Mouse (Mus musculus): ENCODE measurements around the gene Reps2. TPM values are rescaled to one million over a fixed set of nuclear protein-coding genes. Genes with fewer than 3 reads are reported as not detected.
A peak's percentile ranks its signal among the peaks of the same experiment; 100 is the strongest.

Gene Reps2
- polyA plus RNA-seq, 1 experiment from 2014 or later, result 0.80 TPM

- H3K4me1 ChIP-seq (replicated peaks; ENCODE audit: control insufficient read depth, insufficient read depth, low read length), result no peaks in the 10 kb centered on the region; the same call in 1 of the 2 replicates
- peak; percentile 91 for ATAC-seq (ENCODE audit: low read depth)
- no peaks in the 10 kb centered on the region for H3K9me3 ChIP-seq (ENCODE audit: control insufficient read depth, low read length)
- no peak overlapping the region for H3K4me3 ChIP-seq (ENCODE audit: low read length)
- WGBS, result 42% methylated on average over 6 of the region's 6 CpGs
- no peaks in the 10 kb centered on the region for H3K36me3 ChIP-seq (ENCODE audit: control insufficient read depth, insufficient read depth, low read length)
- no peak overlapping the region for H3K9ac ChIP-seq (ENCODE audit: low read length)
- no peaks in the 10 kb centered on the region; the same call in 1 of the 2 replicates for H3K27me3 ChIP-seq (ENCODE audit: control insufficient read depth, insufficient read depth, low read depth, low read length)
- 0 out of 2 replicates have a peak overlapping the region, but pooled peaks have one; percentile 22 for H3K4me2 ChIP-seq (ENCODE audit: low read depth, low read length)
- H3K27ac ChIP-seq (ENCODE audit: low read length), result no peak overlapping the region; the same call in none of the 2 replicates
Observed at GRCm38 (mm10) chrX:162556459-162556841, 87.0 kb downstream of the Reps2 start.

- H3K27me3 ChIP-seq (ENCODE audit: control insufficient read depth, insufficient read depth, low read depth, low read length), result no peaks in the 10 kb centered on the region; the same call in 1 of the 2 replicates
- H3K4me1 ChIP-seq (replicated peaks; ENCODE audit: control insufficient read depth, insufficient read depth, low read length), result no peaks in the 10 kb centered on the region; the same call in 1 of the 2 replicates
- no peak overlapping the region for H3K4me3 ChIP-seq (ENCODE audit: low read length)
- no peaks in the 10 kb centered on the region for H3K9me3 ChIP-seq (ENCODE audit: control insufficient read depth, low read length)
- peak; percentile 73 for ATAC-seq (ENCODE audit: low read depth)
- no peak overlapping the region for H3K4me2 ChIP-seq (ENCODE audit: low read depth, low read length)
- no peak overlapping the region for H3K9ac ChIP-seq (ENCODE audit: low read length)
- H3K36me3 ChIP-seq (ENCODE audit: control insufficient read depth, insufficient read depth, low read length), result no peaks in the 10 kb centered on the region
- WGBS, result 46% methylated on average over 1 of the region's 1 CpGs
- H3K27ac ChIP-seq (ENCODE audit: low read length), result peak overlapping the region; percentile 46; the same call in 1 of the 2 replicates
Observed at GRCm38 (mm10) chrX:162555729-162556458, 87.6 kb downstream of the Reps2 start.

- Histone ChIP-seq H3K9me3 (ENCODE audit: control insufficient read depth, low read length) (no peaks in the 10 kb centered on the region), H3K27ac (ENCODE audit: low read length) (no peak overlapping the region), H3K4me2 (ENCODE audit: low read depth, low read length) (no peak overlapping the region), H3K36me3 (ENCODE audit: control insufficient read depth, insufficient read depth, low read length) (no peaks in the 10 kb centered on the region), H3K9ac (ENCODE audit: low read length) (no peak overlapping the region), H3K4me1 (replicated peaks; ENCODE audit: control insufficient read depth, insufficient read depth, low read length) (no peaks in the 10 kb centered on the region; the same call in 1 of the 2 replicates), H3K27me3 (ENCODE audit: control insufficient read depth, insufficient read depth, low read depth, low read length) (no peaks in the 10 kb centered on the region; the same call in 1 of the 2 replicates), H3K4me3 (ENCODE audit: low read length) (no peak overlapping the region)
- 55% methylated on average over 3 of the region's 3 CpGs for WGBS
- no peak for ATAC-seq (ENCODE audit: low read depth)
Observed at GRCm38 (mm10) chrX:162554513-162554912, 88.9 kb downstream of the Reps2 start.

- no peak for ATAC-seq (ENCODE audit: low read depth)
- no peak overlapping the region for H3K27ac ChIP-seq (ENCODE audit: low read length)
- H3K36me3 ChIP-seq (ENCODE audit: control insufficient read depth, insufficient read depth, low read length), result no peaks in the 10 kb centered on the region
- H3K27me3 ChIP-seq (ENCODE audit: control insufficient read depth, insufficient read depth, low read depth, low read length), result no peaks in the 10 kb centered on the region; the same call in 1 of the 2 replicates
- H3K4me3 ChIP-seq (ENCODE audit: low read length), result no peak overlapping the region
- no peaks in the 10 kb centered on the region; the same call in 1 of the 2 replicates for H3K4me1 ChIP-seq (replicated peaks; ENCODE audit: control insufficient read depth, insufficient read depth, low read length)
- no peak overlapping the region for H3K4me2 ChIP-seq (ENCODE audit: low read depth, low read length)
- no peaks in the 10 kb centered on the region for H3K9me3 ChIP-seq (ENCODE audit: control insufficient read depth, low read length)
- no peak overlapping the region for H3K9ac ChIP-seq (ENCODE audit: low read length)
- 52% methylated on average over 8 of the region's 8 CpGs for WGBS
Observed at GRCm38 (mm10) chrX:162552383-162552782, 91.1 kb downstream of the Reps2 start.

GRCm38 (mm10) chrX:162545037-162545436, 98.4 kb downstream of the Reps2 start:
- no peaks in the 10 kb centered on the region for H3K36me3 ChIP-seq (ENCODE audit: control insufficient read depth, insufficient read depth, low read length)
- ATAC-seq (ENCODE audit: low read depth), result no peak
- no peaks in the 10 kb centered on the region for H3K9me3 ChIP-seq (ENCODE audit: control insufficient read depth, low read length)
- H3K4me3 ChIP-seq (ENCODE audit: low read length), result no peak overlapping the region
- H3K4me1 ChIP-seq (replicated peaks; ENCODE audit: control insufficient read depth, insufficient read depth, low read length), result no peaks in the 10 kb centered on the region
- no peak overlapping the region for H3K27ac ChIP-seq (ENCODE audit: low read length)
- H3K27me3 ChIP-seq (ENCODE audit: control insufficient read depth, insufficient read depth, low read depth, low read length), result no peaks in the 10 kb centered on the region; the same call in 1 of the 2 replicates
- no peak overlapping the region for H3K4me2 ChIP-seq (ENCODE audit: low read depth, low read length)
- H3K9ac ChIP-seq (ENCODE audit: low read length), result no peak overlapping the region

- 26% methylated on average over 1 of the region's 1 CpGs for WGBS
- H3K4me2 ChIP-seq (ENCODE audit: low read depth, low read length), result no peak overlapping the region
- no peak overlapping the region for H3K9ac ChIP-seq (ENCODE audit: low read length)
- H3K4me1 ChIP-seq (replicated peaks; ENCODE audit: control insufficient read depth, insufficient read depth, low read length), result no peaks in the 10 kb centered on the region
- H3K9me3 ChIP-seq (ENCODE audit: control insufficient read depth, low read length), result no peaks in the 10 kb centered on the region
- no peak overlapping the region for H3K4me3 ChIP-seq (ENCODE audit: low read length)
- no peak for ATAC-seq (ENCODE audit: low read depth)
- H3K36me3 ChIP-seq (ENCODE audit: control insufficient read depth, insufficient read depth, low read length), result no peaks in the 10 kb centered on the region
- no peak overlapping the region for H3K27ac ChIP-seq (ENCODE audit: low read length)
- H3K27me3 ChIP-seq (ENCODE audit: control insufficient read depth, insufficient read depth, low read depth, low read length), result no peaks in the 10 kb centered on the region
Observed at GRCm38 (mm10) chrX:162542576-162543227, 100.7 kb downstream of the Reps2 start.

- no peaks in the 10 kb centered on the region for H3K27me3 ChIP-seq (ENCODE audit: control insufficient read depth, insufficient read depth, low read depth, low read length)
- H3K4me2 ChIP-seq (ENCODE audit: low read depth, low read length), result no peak overlapping the region
- 82% methylated on average over 1 of the region's 1 CpGs for WGBS
- H3K9me3 ChIP-seq (ENCODE audit: control insufficient read depth, low read length), result no peaks in the 10 kb centered on the region
- H3K4me1 ChIP-seq (replicated peaks; ENCODE audit: control insufficient read depth, insufficient read depth, low read length), result no peaks in the 10 kb centered on the region
- no peak overlapping the region for H3K4me3 ChIP-seq (ENCODE audit: low read length)
- no peaks in the 10 kb centered on the region for H3K36me3 ChIP-seq (ENCODE audit: control insufficient read depth, insufficient read depth, low read length)
- no peak overlapping the region for H3K9ac ChIP-seq (ENCODE audit: low read length)
- no peak for ATAC-seq (ENCODE audit: low read depth)
- no peak overlapping the region for H3K27ac ChIP-seq (ENCODE audit: low read length)
Observed at GRCm38 (mm10) chrX:162541961-162542360, 101.5 kb downstream of the Reps2 start.

- WGBS, result 90% methylated on average over 2 of the region's 2 CpGs
- H3K9ac ChIP-seq (ENCODE audit: low read length), result no peak overlapping the region
- H3K27ac ChIP-seq (ENCODE audit: low read length), result no peak overlapping the region
- H3K9me3 ChIP-seq (ENCODE audit: control insufficient read depth, low read length), result no peaks in the 10 kb centered on the region
- no peaks in the 10 kb centered on the region for H3K4me1 ChIP-seq (replicated peaks; ENCODE audit: control insufficient read depth, insufficient read depth, low read length)
- H3K4me2 ChIP-seq (ENCODE audit: low read depth, low read length), result no peak overlapping the region
- no peaks in the 10 kb centered on the region; the same call in 1 of the 2 replicates for H3K27me3 ChIP-seq (ENCODE audit: control insufficient read depth, insufficient read depth, low read depth, low read length)
- ATAC-seq (ENCODE audit: low read depth), result no peak
- no peak overlapping the region for H3K4me3 ChIP-seq (ENCODE audit: low read length)
- no peaks in the 10 kb centered on the region for H3K36me3 ChIP-seq (ENCODE audit: control insufficient read depth, insufficient read depth, low read length)
Observed at GRCm38 (mm10) chrX:162531016-162531415, 112.4 kb downstream of the Reps2 start.

- no peak overlapping the region for H3K4me2 ChIP-seq (ENCODE audit: low read depth, low read length)
- no peaks in the 10 kb centered on the region for H3K36me3 ChIP-seq (ENCODE audit: control insufficient read depth, insufficient read depth, low read length)
- no peak overlapping the region for H3K9ac ChIP-seq (ENCODE audit: low read length)
- H3K9me3 ChIP-seq (ENCODE audit: control insufficient read depth, low read length), result no peaks in the 10 kb centered on the region
- no peaks in the 10 kb centered on the region for H3K4me1 ChIP-seq (replicated peaks; ENCODE audit: control insufficient read depth, insufficient read depth, low read length)
- peaks cover 4% of the 10 kb centered on the region; the same call in 1 of the 2 replicates for H3K27me3 ChIP-seq (ENCODE audit: control insufficient read depth, insufficient read depth, low read depth, low read length)
- no peak for ATAC-seq (ENCODE audit: low read depth)
- no peak overlapping the region for H3K27ac ChIP-seq (ENCODE audit: low read length)
- H3K4me3 ChIP-seq (ENCODE audit: low read length), result no peak overlapping the region
- WGBS, result 20% methylated on average over 2 of the region's 2 CpGs
Observed at GRCm38 (mm10) chrX:162527240-162527639, 116.2 kb downstream of the Reps2 start.
